ENCODE assay signal across 8 mouse cellular contexts in the genomic region with DNA sequence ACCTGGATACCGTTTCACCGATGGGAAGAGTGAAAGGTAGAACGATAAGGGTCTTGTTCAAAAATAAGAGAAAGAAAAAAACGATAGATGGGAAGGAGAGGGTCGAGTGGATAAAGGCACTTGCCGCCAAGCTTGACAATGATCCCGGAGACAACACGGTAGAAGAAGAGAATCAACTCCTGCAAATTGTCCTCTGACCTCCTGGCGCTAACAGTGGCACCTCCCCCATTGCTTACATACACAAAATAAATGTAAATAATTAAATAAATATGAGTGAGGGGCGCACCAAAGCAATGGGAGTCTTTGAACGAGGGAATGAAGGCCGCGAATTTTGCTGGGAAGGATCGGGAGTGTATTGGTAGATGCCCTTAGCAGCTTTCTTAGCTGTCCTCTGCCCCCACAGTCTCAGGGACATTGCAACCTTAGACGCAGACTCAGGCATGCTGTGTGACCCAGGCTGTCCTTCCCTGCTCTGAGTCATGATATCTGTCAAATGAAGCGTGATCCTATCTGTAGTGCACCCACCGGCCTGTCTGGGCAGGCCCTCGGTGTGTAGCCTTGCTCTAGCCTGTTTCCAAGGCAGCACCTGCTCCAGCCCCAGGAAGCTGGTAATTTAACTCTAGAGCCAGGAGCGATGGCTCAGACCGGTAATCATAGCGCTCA. TPM values are rescaled to one million over a fixed set of nuclear protein-coding genes. Genes with fewer than 3 reads are reported as not detected.
A peak's percentile ranks its signal among the peaks of the same experiment; 100 is the strongest.
DNase-seq lines count a peak whose midpoint lies in the region; ATAC-seq and TF ChIP-seq lines count a peak whose summit lies in the region.

No protein-coding gene starts in this region.

- H3K27ac ChIP-seq in kidney, embryonic 15.5 days = no peak overlapping the region
- H3K27ac ChIP-seq in hindbrain, embryonic 16.5 days (ENCODE audit: low read depth, low read length) = no peak overlapping the region
- H3K27ac ChIP-seq in neural tube, embryonic 12.5 days = no peak overlapping the region

- no peaks in the 10 kb centered on the region for H3K36me3 ChIP-seq in kidney, embryonic 15.5 days
- H3K36me3 ChIP-seq in G1E (replicated peaks) = peaks cover 23% of the 10 kb centered on the region
- H3K36me3 ChIP-seq in hindbrain, embryonic 16.5 days (ENCODE audit: control insufficient read depth, insufficient read depth, low read length) = no peaks in the 10 kb centered on the region
- H3K36me3 ChIP-seq in neural tube, embryonic 12.5 days = no peaks in the 10 kb centered on the region

- peak overlapping the region; percentile 79 for H3K4me3 ChIP-seq in kidney, embryonic 15.5 days (replicated peaks)
- H3K4me3 ChIP-seq in G1E (ENCODE audit: low read depth, low read length) = peak overlapping the region; percentile 84
- peak overlapping the region; percentile 55 for H3K4me3 ChIP-seq in hindbrain, embryonic 16.5 days (ENCODE audit: low read length)
- H3K4me3 ChIP-seq in neural tube, embryonic 12.5 days = peak overlapping the region; percentile 55

- H3K4me1 ChIP-seq in kidney, embryonic 15.5 days = peaks cover 62% of the 10 kb centered on the region
- peaks cover 81% of the 10 kb centered on the region for H3K4me1 ChIP-seq in G1E (ENCODE audit: insufficient read depth, low read depth, low read length)
- peaks cover 19% of the 10 kb centered on the region for H3K4me1 ChIP-seq in hindbrain, embryonic 16.5 days (ENCODE audit: control insufficient read depth, insufficient read depth, low read depth, low read length)
- H3K4me1 ChIP-seq in neural tube, embryonic 12.5 days = peaks cover 21% of the 10 kb centered on the region

- WGBS in kidney, embryonic 15.5 days = 11% methylated on average over 21 of the region's 21 CpGs
- 10% methylated on average over 21 of the region's 21 CpGs for WGBS in hindbrain, embryonic 16.5 days
- 11% methylated on average over 21 of the region's 21 CpGs for WGBS in neural tube, embryonic 12.5 days

- no peak for DNase-seq in kidney, adult 11 months
- peak; percentile 60 for DNase-seq in G1E (ENCODE audit: low spot score)
- peak; percentile 87 for DNase-seq in cerebellum, adult 9-11 months
- DNase-seq in c-Kit-positive CD71-positive TER-119-positive erythroid progenitor cells, embryonic 14.5 days (ENCODE audit: low spot score) = no peak

- H3K9ac ChIP-seq in kidney, embryonic 15.5 days = peak overlapping the region; percentile 82
- H3K9ac ChIP-seq in hindbrain, embryonic 16.5 days (ENCODE audit: low read depth, low read length) = peak overlapping the region; percentile 61
- peak overlapping the region; percentile 64 for H3K9ac ChIP-seq in neural tube, embryonic 12.5 days

- ATAC-seq in kidney, embryonic 15.5 days (replicated peaks; ENCODE audit: low FRiP score) = 0 out of 2 replicates have a peak, but pooled peaks have one; percentile 26
- ATAC-seq in G1E (ENCODE audit: extremely low read depth, insufficient number of reproducible peaks, low FRiP score, poor library complexity, severe bottlenecking) = peak; percentile 46
- ATAC-seq in hindbrain, embryonic 16.5 days = no peak
- no peak for ATAC-seq in neural tube, embryonic 12.5 days (ENCODE audit: low FRiP score, low read depth)
- no peak for ATAC-seq in monocyte, adult 5-6 weeks (replicated peaks; ENCODE audit: insufficient number of reproducible peaks, low FRiP score, low TSS enrichment, poor library complexity, severe bottlenecking)

- H3K27me3 ChIP-seq in kidney, embryonic 15.5 days = 0 out of 2 replicates have a peak, but pooled peaks cover 3% of the 10 kb centered on the region
- H3K27me3 ChIP-seq in G1E (ENCODE audit: insufficient read depth, low read length) = no peaks in the 10 kb centered on the region
- H3K27me3 ChIP-seq in hindbrain, embryonic 16.5 days (replicated peaks; ENCODE audit: control insufficient read depth, insufficient read depth, low read length) = peaks cover 19% of the 10 kb centered on the region; the same call in 1 of the 2 replicates
- H3K27me3 ChIP-seq in neural tube, embryonic 12.5 days (replicated peaks) = peaks cover 43% of the 10 kb centered on the region

- no peaks in the 10 kb centered on the region for H3K9me3 ChIP-seq in kidney, embryonic 15.5 days (replicated peaks)
- H3K9me3 ChIP-seq in G1E (replicated peaks) = no peaks in the 10 kb centered on the region
- H3K9me3 ChIP-seq in hindbrain, embryonic 16.5 days (ENCODE audit: control insufficient read depth, low read length) = no peaks in the 10 kb centered on the region
- H3K9me3 ChIP-seq in neural tube, embryonic 12.5 days = no peaks in the 10 kb centered on the region

- peak overlapping the region; percentile 84 for H3K4me2 ChIP-seq in kidney, embryonic 15.5 days
- H3K4me2 ChIP-seq in hindbrain, embryonic 16.5 days (ENCODE audit: low read length) = peak overlapping the region; percentile 91
- H3K4me2 ChIP-seq in neural tube, embryonic 12.5 days (replicated peaks) = peak overlapping the region; percentile 82

- no peak for TF ChIP-seq CTCF in G1E (IDR thresholded peaks at IDR 0.05; ENCODE audit: low read depth, low read length)

RNA-seq across cellular contexts. Expression of gene Ldlrap1, which starts 0.5 kb away (rescaled TPM):
- 19.3 and 23.6 TPM in 2 replicates for polyA plus RNA-seq in kidney, embryonic 15.5 days (2015; fragmentation: Nextera tagmentation; extraction: Ambion mirVana)
- total RNA-seq in G1E (2014; fragmentation: Nextera tagmentation) = 23.3 and 23.4 TPM in 2 replicates
- total RNA-seq in G1E (2017) = 9.4 TPM in 2 replicates
- 12.8 and 14.6 TPM in 2 replicates for polyA plus RNA-seq in G1E (2012)
- 3.0 and 3.9 TPM in 2 replicates for polyA plus RNA-seq in hindbrain, embryonic 16.5 days (2015; fragmentation: Nextera tagmentation; extraction: Ambion mirVana)
- 5.3 and 7.0 TPM in 2 replicates for polyA plus RNA-seq in neural tube, embryonic 12.5 days (2016; fragmentation: Nextera tagmentation; extraction: Ambion mirVana)
- 32.2 to 42.1 TPM (median 33.3 TPM) in 3 replicates for total RNA-seq in monocyte, adult 5-6 weeks (2017)

Comparison
In these comparisons a context has a peak if more than half of its experiments do, and no peak if none do; other contexts are left out.
1. ATAC-seq: peak in kidney, embryonic 15.5 days (single experiment) and G1E (single experiment); none in hindbrain, embryonic 16.5 days (single experiment), neural tube, embryonic 12.5 days (single experiment) and monocyte, adult 5-6 weeks (single experiment).
2. DNase-seq: peak in G1E (single experiment) and cerebellum, adult 9-11 months (single experiment); none in kidney, adult 11 months (single experiment) and c-Kit-positive CD71-positive TER-119-positive erythroid progenitor cells, embryonic 14.5 days (single experiment).
3. Peak in every context shown above with its lines, with median percentiles within 50 percentile points of each other: H3K4me2 ChIP-seq, H3K4me3 ChIP-seq and H3K9ac ChIP-seq.